Mouse (Mus musculus) G1E (cell line): Measurements from ENCODE around the gene Olfr98.

Experiments
- CTCF ChIP-seq: IDR thresholded peaks from 2 replicates; pipeline ENCODE4 v1.5.1; 2012; ENCODE audit warnings: low read depth, low read length, inconsistent platforms, mixed read lengths
- GATA1 ChIP-seq: IDR thresholded peaks from 2 replicates; pipeline ENCODE4 v1.6.1; 2012; ENCODE audit warnings: borderline replicate concordance, low read length, inconsistent platforms, mixed read lengths
- GATA2 ChIP-seq: IDR thresholded peaks from 2 replicates; pipeline ENCODE4 v1.6.1; 2012; ENCODE audit warnings: low read depth, low read length, inconsistent platforms, borderline replicate concordance
- POLR2AphosphoS5 ChIP-seq: IDR thresholded peaks from 2 replicates; pipeline ENCODE4 v1.6.1; 2012; ENCODE audit warnings: low read depth, low read length, inconsistent platforms; ENCODE audit not compliant: insufficient replicate concordance
- TAL1 ChIP-seq: conservative IDR thresholded peaks from 2 replicates; pipeline ENCODE4 v1.6.1; 2012; ENCODE audit warnings: low read depth, low read length, inconsistent platforms, mixed read lengths

DNA sequence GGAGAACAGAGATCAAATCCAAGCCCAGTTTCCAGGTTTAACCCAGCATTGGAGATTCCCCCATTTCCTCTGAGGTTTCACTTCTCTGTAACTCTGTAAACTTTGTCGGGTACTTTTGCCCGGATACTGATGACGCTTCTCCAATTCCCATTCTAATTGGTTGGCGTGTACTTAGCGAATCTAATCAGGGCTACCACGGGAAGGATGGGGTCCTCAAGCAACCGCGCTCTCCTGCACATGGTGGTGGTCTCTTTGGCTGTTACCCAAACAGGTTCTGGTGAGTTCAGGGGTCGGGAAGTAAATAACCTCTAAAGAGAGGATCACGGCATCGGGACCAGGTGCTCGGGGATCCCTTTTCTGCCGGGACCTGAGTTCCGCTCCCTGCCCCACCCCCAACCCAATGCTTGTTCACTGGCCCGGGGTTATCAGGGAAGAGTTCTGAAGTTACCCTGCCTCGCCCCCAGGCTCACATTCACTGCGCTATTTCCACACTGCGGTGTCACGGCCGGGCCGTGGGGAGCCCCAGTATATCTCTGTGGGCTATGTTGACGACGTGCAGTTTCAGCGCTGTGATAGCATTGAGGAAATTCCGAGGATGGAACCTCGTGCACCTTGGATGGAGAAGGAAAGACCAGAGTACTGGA lies 6.6 kb upstream of the Olfr98 start, which contains the start of gene H2-M3:
- TF ChIP-seq GATA1 (no peak), CTCF (no peak), TAL1 (no peak), POLR2AphosphoS5 (no peak), GATA2 (no peak)
